Mouse (Mus musculus): ENCODE data around the gene Ttll11.

Ttll11 gene

GRCm38 (mm10) chr2:35830966-35831903 lies 148.5 kb downstream of the Ttll11 start:
- in situ Hi-C loops (cut with MboI, MseI), result no loop called here

GRCm38 (mm10) chr2:35829136-35829535 lies 150.6 kb downstream of the Ttll11 start:
- in situ Hi-C loops (cut with MboI, MseI), result no loop called here

- in situ Hi-C loops (cut with MboI, MseI), result no loop called here
Measured at GRCm38 (mm10) chr2:35827886-35828285, 151.8 kb downstream of the Ttll11 start.

- in situ Hi-C loops (cut with MboI, MseI), result no loop called here
Measured at GRCm38 (mm10) chr2:35825157-35825556, 154.6 kb downstream of the Ttll11 start.

GRCm38 (mm10) chr2:35823589-35823988 lies 156.1 kb downstream of the Ttll11 start:
- in situ Hi-C loops (cut with MboI, MseI), result no loop called here

- in situ Hi-C loops (cut with MboI, MseI), result no loop called here
Measured at GRCm38 (mm10) chr2:35818883-35819282, 160.8 kb downstream of the Ttll11 start.

GRCm38 (mm10) chr2:35816056-35816661 lies 163.6 kb downstream of the Ttll11 start:
- in situ Hi-C loops (cut with MboI, MseI), result no loop called here

- in situ Hi-C loops (cut with MboI, MseI), result no loop called here
Measured at GRCm38 (mm10) chr2:35812561-35812933, 167.2 kb downstream of the Ttll11 start.

GRCm38 (mm10) chr2:35811801-35812560 lies 167.7 kb downstream of the Ttll11 start:
- in situ Hi-C loops (cut with MboI, MseI), result no loop called here

- in situ Hi-C loops (cut with MboI, MseI), result no loop called here
Measured at GRCm38 (mm10) chr2:35810027-35810426, 169.7 kb downstream of the Ttll11 start.

GRCm38 (mm10) chr2:35809141-35809540 lies 170.6 kb downstream of the Ttll11 start:
- in situ Hi-C loops (cut with MboI, MseI), result no loop called here

GRCm38 (mm10) chr2:35805881-35806280 lies 173.8 kb downstream of the Ttll11 start:
- in situ Hi-C loops (cut with MboI, MseI), result no loop called here

- in situ Hi-C loops (cut with MboI, MseI), result no loop called here
Measured at GRCm38 (mm10) chr2:35803095-35803494, 176.6 kb downstream of the Ttll11 start.

GRCm38 (mm10) chr2:35801759-35802158 lies 178.0 kb downstream of the Ttll11 start:
- in situ Hi-C loops (cut with MboI, MseI), result no loop called here

- in situ Hi-C loops (cut with MboI, MseI), result no loop called here
Measured at GRCm38 (mm10) chr2:35799073-35799472, 180.6 kb downstream of the Ttll11 start.

- in situ Hi-C loops (cut with MboI, MseI), result no loop called here
Measured at GRCm38 (mm10) chr2:35797998-35798397, 181.7 kb downstream of the Ttll11 start.

GRCm38 (mm10) chr2:35789362-35790326 lies 190.1 kb downstream of the Ttll11 start:
- in situ Hi-C loops (cut with MboI, MseI), result no loop called here

GRCm38 (mm10) chr2:35785877-35786276 lies 193.8 kb downstream of the Ttll11 start:
- in situ Hi-C loops (cut with MboI, MseI), result no loop called here

GRCm38 (mm10) chr2:35783368-35783767 lies 196.3 kb downstream of the Ttll11 start:
- in situ Hi-C loops (cut with MboI, MseI), result no loop called here

- in situ Hi-C loops (cut with MboI, MseI), result no loop called here
Measured at GRCm38 (mm10) chr2:35779266-35779665, 200.4 kb downstream of the Ttll11 start.

GRCm38 (mm10) chr2:35776935-35777334 lies 202.8 kb downstream of the Ttll11 start:
- in situ Hi-C loops (cut with MboI, MseI), result no loop called here
